In genomic region chr10:82858032-82858680, GRCm38 (mm10) we compare ENCODE assay signal across 8 mouse cellular contexts. TPM values are rescaled to one million over a fixed set of nuclear protein-coding genes. Genes with fewer than 3 reads are reported as not detected.
DNase-seq lines count a peak whose midpoint lies in the region; ATAC-seq and TF ChIP-seq lines count a peak whose summit lies in the region.

No protein-coding gene starts in this region.

- no peak overlapping the region for H3K27ac ChIP-seq in cerebellum, adult 2 months (ENCODE audit: insufficient read depth, low read length)
- H3K27ac ChIP-seq in heart, embryonic 15.5 days = peak overlapping the region; percentile 94
- H3K27ac ChIP-seq in liver, embryonic 14.5 days = peak overlapping the region; percentile 86

- no peaks in the 10 kb centered on the region for H3K36me3 ChIP-seq in heart, embryonic 15.5 days
- H3K36me3 ChIP-seq in liver, embryonic 14.5 days (replicated peaks; ENCODE audit: control insufficient read depth, insufficient read depth, low read depth) = no peaks in the 10 kb centered on the region
- no peaks in the 10 kb centered on the region for H3K36me3 ChIP-seq in splenic B cell, adult 2 months (ENCODE audit: control insufficient read depth, insufficient read depth, low read length, poor library complexity, severe bottlenecking)

- H3K4me2 ChIP-seq in heart, embryonic 15.5 days = peak overlapping the region; percentile 76
- H3K4me2 ChIP-seq in liver, embryonic 14.5 days (ENCODE audit: low read depth) = peak overlapping the region; percentile 87

- in situ Hi-C loops in Patski (cut with MboI; ENCODE audit: low pct_unique_long_range_greater_than_20kb) = loop anchor here (5.0 kb wide), 1 partner anchor 46 kb away; no protein-coding TSS in a partner anchor

- H3K9ac ChIP-seq in heart, embryonic 15.5 days = peak overlapping the region; percentile 72; the same call in 1 of the 2 replicates
- H3K9ac ChIP-seq in liver, embryonic 14.5 days (replicated peaks) = peak overlapping the region; percentile 87

- no peaks in the 10 kb centered on the region for H3K27me3 ChIP-seq in cerebellum, adult 2 months (ENCODE audit: control insufficient read depth, insufficient read depth, low read length)
- no peaks in the 10 kb centered on the region for H3K27me3 ChIP-seq in Patski
- no peaks in the 10 kb centered on the region for H3K27me3 ChIP-seq in heart, embryonic 15.5 days
- no peaks in the 10 kb centered on the region for H3K27me3 ChIP-seq in liver, embryonic 14.5 days (ENCODE audit: control insufficient read depth, insufficient read depth, low read length)
- H3K27me3 ChIP-seq in splenic B cell, adult 2 months (ENCODE audit: control insufficient read depth, insufficient read depth, low read length, poor library complexity, severe bottlenecking) = no peaks in the 10 kb centered on the region

- peaks cover 12% of the 10 kb centered on the region for H3K4me1 ChIP-seq in cerebellum, adult 2 months (ENCODE audit: control insufficient read depth, insufficient read depth, low read length)
- peaks cover 29% of the 10 kb centered on the region for H3K4me1 ChIP-seq in heart, embryonic 15.5 days (replicated peaks)
- H3K4me1 ChIP-seq in liver, embryonic 14.5 days (replicated peaks; ENCODE audit: control insufficient read depth in 2 of 2, insufficient read depth in 2 of 2, low read length in 1 of 2) = peaks cover 5 to 16% of the 10 kb centered on the region in 2 experiments

- TF ChIP-seq EP300 in liver, embryonic 14.5 days (IDR thresholded peaks at IDR 0.05; ENCODE audit: low read depth) = no peak

- TF ChIP-seq CTCF in cerebellum, adult 2 months (IDR thresholded peaks at IDR 0.05; ENCODE audit: borderline replicate concordance, insufficient read depth, low read depth, low read length) = no peak
- no peak for TF ChIP-seq CTCF in Patski (IDR thresholded peaks at IDR 0.05)
- no peak for TF ChIP-seq CTCF in liver, embryonic 14.5 days (IDR thresholded peaks at IDR 0.05; ENCODE audit: low read depth)

- POLR2A ChIA-PET in Patski (lab: Charles Lee) = interaction anchor here (0.6 to 2.6 kb wide), 3 partner anchors 45 to 168 kb away, joined by 3 to 17 read pairs (median 3); partner anchors contain the start of gene Glt8d2

- ATAC-seq in Patski = peak; percentile 2
- ATAC-seq in heart, embryonic 15.5 days (replicated peaks; ENCODE audit: insufficient number of reproducible peaks, insufficient read depth, low FRiP score, low read depth) = no peak
- ATAC-seq in liver, embryonic 14.5 days (ENCODE audit: insufficient read depth) = no peak

- CTCF ChIA-PET in Patski (lab: Charles Lee) = interaction anchor here (1.3 to 4.2 kb wide), 6 partner anchors 15 to 63 kb away, joined by 3 to 15 read pairs (median 6); no protein-coding TSS in a partner anchor

- peak in 1 of 2 experiments; percentile 28 for DNase-seq in cerebellum, adult 2 months
- DNase-seq in cerebellum, postnatal 36 days = no peak
- DNase-seq in Patski (ENCODE audit: low read depth, low spot score) = no peak
- no peak for DNase-seq in liver, embryonic 14.5 days (ENCODE audit: low read depth in 3 of 3, low spot score in 3 of 3)
- peak; percentile 6 for DNase-seq in splenic B cell, adult 2 months (ENCODE audit: low read depth, low spot score)
- DNase-seq in right cerebral cortex, postnatal 14 days = no peak
- no peak for DNase-seq in adrenal gland, postnatal 36 days

- H3K4me3 ChIP-seq in cerebellum, adult 2 months (replicated peaks; ENCODE audit: insufficient read depth, low read depth, low read length) = peak overlapping the region; percentile 62
- H3K4me3 ChIP-seq in heart, embryonic 15.5 days = peak overlapping the region; percentile 79
- H3K4me3 ChIP-seq in liver, embryonic 14.5 days (ENCODE audit: insufficient read depth in 1 of 2, low read depth in 2 of 2, low read length in 2 of 2) = peak overlapping the region; percentile 71 to 87

- no peaks in the 10 kb centered on the region for H3K9me3 ChIP-seq in heart, embryonic 15.5 days (replicated peaks)
- H3K9me3 ChIP-seq in liver, embryonic 14.5 days (ENCODE audit: control insufficient read depth, low read length) = no peaks in the 10 kb centered on the region

- TF ChIP-seq POLR2A in cerebellum, adult 2 months (IDR thresholded peaks at IDR 0.05; ENCODE audit: borderline replicate concordance, insufficient read depth, low read length) = no peak

- WGBS in cerebellum, adult 2 months = 61% methylated on average over 10 of the region's 10 CpGs
- 47% methylated on average over 10 of the region's 10 CpGs for WGBS in heart, embryonic 15.5 days
- WGBS in liver, embryonic 14.5 days (ENCODE audit: insufficient replicate concordance) = 54% methylated on average over 10 of the region's 10 CpGs

RNA-seq across cellular contexts. Expression of gene Eid3, which starts 8.3 kb away (rescaled TPM):
- 0.90 and 1.0 TPM in 2 replicates for polyA plus RNA-seq in cerebellum, adult 2 months (2012; rRNA removed)
- 0.90 TPM for polyA plus RNA-seq in Patski (2021)
- polyA plus RNA-seq in heart, embryonic 15.5 days (2015; fragmentation: Nextera tagmentation; extraction: Ambion mirVana) = 0.15 and 0.42 TPM in 2 replicates
- polyA plus RNA-seq in liver, embryonic 14.5 days (2012; rRNA removed) = 0.17 and 0.33 TPM in 2 replicates
- 0.10 TPM in 1 of 2 replicates, not detected in the other for polyA plus RNA-seq in liver, embryonic 14.5 days (2014; fragmentation: Nextera tagmentation; extraction: Ambion mirVana)
- 1 to 10 TPM; 1.9 to 2.5 TPM for total RNA-seq in adrenal gland, postnatal 36 days (2021)

RNA-seq across cellular contexts. Expression of gene Txnrd1, which starts 24.4 kb away (rescaled TPM):
- polyA plus RNA-seq in cerebellum, adult 2 months (2012; rRNA removed) = 48.6 and 50.9 TPM in 2 replicates
- polyA plus RNA-seq in Patski (2021) = 124 TPM
- polyA plus RNA-seq in heart, embryonic 15.5 days (2015; fragmentation: Nextera tagmentation; extraction: Ambion mirVana) = 53.6 and 64.9 TPM in 2 replicates
- polyA plus RNA-seq in liver, embryonic 14.5 days (2012; rRNA removed) = 23.5 and 33.6 TPM in 2 replicates
- 44.6 and 53.1 TPM in 2 replicates for polyA plus RNA-seq in liver, embryonic 14.5 days (2014; fragmentation: Nextera tagmentation; extraction: Ambion mirVana)
- 100 to 1,000 TPM; 103 to 122 TPM for total RNA-seq in adrenal gland, postnatal 36 days (2021)
